Mouse (Mus musculus): ENCODE data around the gene Gm8909.

GRCm38 (mm10) chr17:36170287-36170814 is 2.0 kb upstream of the Gm8909 start:
- TF ChIP-seq CTCF (conservative IDR thresholded peaks at IDR 0.05; ENCODE audit: low read length): no peak
- TF ChIP-seq POU5F1 (IDR thresholded peaks at IDR 0.05; ENCODE audit: borderline replicate concordance, low read length): no peak
- no peak for TF ChIP-seq NANOG (IDR thresholded peaks at IDR 0.05; ENCODE audit: borderline replicate concordance, low read length)

Data from E14TG2a.4 (cell line).